Mouse (Mus musculus) myocyte (in vitro differentiated cells): ENCODE data around the gene Zbtb20.

Source experiments
- POLR2A ChIP-seq: IDR thresholded peaks from one replicate; pipeline ENCODE4 v1.6.1; 2011; ENCODE audit warnings: low read depth, mild to moderate bottlenecking, control low read depth, moderate library complexity; ENCODE audit not compliant: insufficient read length
- POLR2AphosphoS2 ChIP-seq: IDR thresholded peaks from one replicate; pipeline ENCODE4 v1.6.1; 2011; ENCODE audit warnings: low read depth, control low read depth; ENCODE audit not compliant: insufficient read length

GRCm38 (mm10) chr16:43672697-43673096 is 797.0 kb downstream of the Zbtb20 start:
- TF ChIP-seq POLR2A: no peak
- no peak for TF ChIP-seq POLR2AphosphoS2
